Mouse (Mus musculus) liver, adult 2 months (tissue): ENCODE measurements around the gene Gpr68.

Experiments
- CTCF ChIP-seq: fragments of 200-500 bp; IDR thresholded peaks from 2 replicates; pipeline ENCODE4 v1.5.1; 2011; ENCODE audit warnings: low read depth, low read length, control low read depth
- POLR2A ChIP-seq: fragments of 200-500 bp; IDR thresholded peaks from 2 replicates; pipeline ENCODE4 v1.6.1; 2011; ENCODE audit warnings: low read length, control low read depth; ENCODE audit not compliant: insufficient read depth; ENCODE audit errors: extremely low read depth

DNA sequence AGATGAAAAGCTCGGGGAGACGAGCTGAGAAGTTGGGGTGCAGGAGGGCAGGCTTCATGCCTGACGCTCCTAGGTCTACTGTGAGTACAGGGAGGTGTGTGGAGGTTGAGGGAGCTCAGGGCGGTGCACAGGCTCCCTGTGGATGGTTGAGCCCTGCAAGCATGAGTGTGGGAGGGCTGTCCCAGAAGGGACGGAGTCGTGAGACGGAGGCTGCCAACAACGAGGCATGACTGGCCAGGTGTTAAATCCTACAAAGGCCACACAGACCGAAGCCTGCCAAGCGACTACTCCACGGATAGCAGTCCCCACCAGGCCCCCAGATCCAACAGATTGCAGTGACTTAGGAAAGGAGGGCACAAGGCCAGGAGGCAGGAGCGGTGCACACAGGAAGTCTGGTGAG is 2.7 kb upstream of the Gpr68 start:
- TF ChIP-seq POLR2A: no peak
- TF ChIP-seq CTCF: no peak
